Mouse (Mus musculus) bone marrow, adult 2 months (tissue): ENCODE measurements around the gene Sppl2a.

Experiments used
- CTCF ChIP-seq: fragments of 200-500 bp; IDR thresholded peaks from 2 replicates; pipeline ENCODE4 v1.5.1; 2011; ENCODE audit warnings: low read length, control low read depth; ENCODE audit not compliant: control insufficient read depth, insufficient read depth
- POLR2A ChIP-seq: fragments of 200-500 bp; IDR thresholded peaks from 2 replicates; pipeline ENCODE4 v1.6.1; 2011; ENCODE audit warnings: low read depth, mild to moderate bottlenecking, control low read depth, low read length, borderline replicate concordance; ENCODE audit not compliant: control insufficient read depth

- TF ChIP-seq CTCF (no peak), POLR2A (no peak)
These were observed 36.1 kb downstream of the Sppl2a start for GRCm38 (mm10) chr2:126896941-126897340.
